Mouse (Mus musculus) bone marrow, adult 2 months (tissue): ENCODE data around the gene Tulp3.

ENCODE experiments used
- CTCF ChIP-seq: fragments of 200-500 bp; IDR thresholded peaks from 2 replicates; pipeline ENCODE4 v1.5.1; 2011; ENCODE audit warnings: low read length, control low read depth; ENCODE audit not compliant: control insufficient read depth, insufficient read depth
- POLR2A ChIP-seq: fragments of 200-500 bp; IDR thresholded peaks from 2 replicates; pipeline ENCODE4 v1.6.1; 2011; ENCODE audit warnings: low read depth, mild to moderate bottlenecking, control low read depth, low read length, borderline replicate concordance; ENCODE audit not compliant: control insufficient read depth

DNA sequence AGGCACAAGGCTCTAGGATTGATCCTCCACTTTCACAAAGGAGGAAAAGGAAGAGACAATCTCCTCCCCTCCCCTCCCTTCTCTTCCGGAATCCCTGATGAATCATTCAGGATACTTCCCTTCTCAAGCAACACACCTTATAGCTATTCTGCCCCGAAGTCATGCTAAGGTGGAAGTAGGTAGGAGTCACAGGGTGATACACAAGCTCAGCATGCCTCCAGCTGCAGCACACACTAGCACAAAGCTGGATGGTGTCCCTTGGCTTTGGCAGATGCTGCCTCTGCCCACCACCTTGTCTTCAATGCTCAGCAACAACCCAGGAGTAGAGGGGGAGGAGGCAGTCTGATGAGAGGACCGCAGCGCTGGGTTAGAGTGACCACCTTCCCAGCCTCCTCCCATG lies 76.6 kb downstream of the Tulp3 start:
- TF ChIP-seq CTCF: no peak
- no peak for TF ChIP-seq POLR2A
